Mouse (Mus musculus) midbrain, embryonic 15.5 days (tissue): Measurements from ENCODE around the gene Surf4. TPM values are rescaled to one million over a fixed set of nuclear protein-coding genes. Genes with fewer than 3 reads are reported as not detected.

ENCODE experiments used
- ATAC-seq: fragments of 200-750 bp; cut with Nextera tagmentation; replicated peaks from 2 replicates; pipeline ENCODE4 v1.8.0; 2017; ENCODE audit warnings: moderate TSS enrichment
- H3K27ac ChIP-seq: fragments of 300-500 bp; sonication (generic); 2 replicates; pipeline ENCODE4 v1.5.1; 2015; ENCODE audit warnings: mild to moderate bottlenecking, inconsistent platforms
- H3K27me3 ChIP-seq: fragments of 300-500 bp; sonication (generic); replicated peaks from 2 replicates; pipeline ENCODE4 v1.6.1; 2015; ENCODE audit warnings: inconsistent platforms
- H3K36me3 ChIP-seq: fragments of 300-500 bp; sonication (generic); replicated peaks from 2 replicates; pipeline ENCODE4 v1.6.1; 2015; ENCODE audit warnings: inconsistent platforms
- H3K4me1 ChIP-seq: fragments of 300-500 bp; sonication (generic); 2 replicates; pipeline ENCODE4 v1.6.1; 2015; ENCODE audit warnings: inconsistent platforms
- H3K4me2 ChIP-seq: fragments of 300-500 bp; sonication (generic); 2 replicates; pipeline ENCODE4 v1.6.1; 2015; ENCODE audit warnings: inconsistent platforms, mild to moderate bottlenecking, moderate library complexity
- H3K4me3 ChIP-seq: fragments of 300-500 bp; sonication (generic); 2 replicates; pipeline ENCODE4 v1.5.1; 2015; ENCODE audit warnings: mild to moderate bottlenecking, inconsistent platforms
- H3K9ac ChIP-seq: fragments of 300-500 bp; sonication (generic); 2 replicates; pipeline ENCODE4 v1.6.1; 2015; ENCODE audit warnings: mild to moderate bottlenecking, inconsistent platforms
- H3K9me3 ChIP-seq: fragments of 300-500 bp; sonication (generic); 2 replicates; pipeline ENCODE4 v1.6.1; 2016; ENCODE audit warnings: inconsistent platforms
- WGBS: fragments of 180-500 bp; shearing (Covaris S2); methylation state at CpG from one replicate; pipeline ENCODE4 v1.1.7; 2015; ENCODE audit warnings: mixed read lengths; 5-methylcytosine and 5-hydroxymethylcytosine counted together
- polyA plus RNA-seq: library from polyadenylated mRNA; unstranded; fragments of >200 nt; fragmentation: Nextera tagmentation; extraction: Ambion mirVana; gene quantifications from 2 replicates; pipeline ENCODE4 v1.2.1, GENCODE M21; 2015

The Surf4 gene
- polyA plus RNA-seq, 1 experiment from 2014 or later: 107 TPM

DNA sequence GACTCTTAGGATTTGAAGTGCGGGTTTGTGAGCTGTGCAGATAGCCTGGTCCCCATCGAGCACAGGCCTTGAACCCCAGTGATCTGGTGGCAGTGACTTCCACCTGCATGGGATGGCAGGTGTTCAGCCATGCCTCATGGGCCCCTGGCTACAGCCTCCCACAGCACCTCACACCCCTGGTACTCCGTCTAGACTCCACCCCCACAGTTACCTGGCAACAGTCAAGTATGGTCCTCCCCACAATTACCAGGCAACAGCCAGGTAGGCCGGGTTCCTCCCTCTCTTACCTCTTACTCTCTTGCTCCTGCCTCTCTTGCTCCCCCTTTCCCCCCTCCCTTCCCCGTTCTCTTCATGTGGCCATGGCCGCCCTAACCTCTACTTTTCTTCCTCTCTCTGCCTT, 63.1 kb downstream of the Surf4 start:
- 62% methylated on average over 6 of the region's 6 CpGs for WGBS
- ATAC-seq: no peak

More for the DNA sequence above, 63.1 kb downstream of the Surf4 start:
- Histone ChIP-seq H3K9ac (no peak overlapping the region), H3K27ac (no peak overlapping the region), H3K9me3 (no peaks in the 10 kb centered on the region), H3K27me3 (no peaks in the 10 kb centered on the region), H3K4me1 (no peaks in the 10 kb centered on the region), H3K4me3 (no peak overlapping the region), H3K36me3 (no peaks in the 10 kb centered on the region), H3K4me2 (no peak overlapping the region)

Other genes with a start within 250 kb of the Surf4 start
- not detected in 2 replicates for gene Abo, start 68.9 kb downstream of the Surf4 start, polyA plus RNA-seq
- 34.9 and 35.1 TPM in 2 replicates for gene Surf6, start 31.0 kb downstream of the Surf4 start, polyA plus RNA-seq
- gene Med22, start 23.3 kb downstream of the Surf4 start, polyA plus RNA-seq: 144 and 152 TPM in 2 replicates
- 421 and 428 TPM in 2 replicates for gene Rpl7a, start 23.2 kb downstream of the Surf4 start, polyA plus RNA-seq
- gene Surf2, start 17.6 kb downstream of the Surf4 start, polyA plus RNA-seq: 58.4 and 63.5 TPM in 2 replicates
- gene Surf1, start 17.4 kb downstream of the Surf4 start, polyA plus RNA-seq: 83.4 and 85.4 TPM in 2 replicates
- gene Stkld1, start 119 bp upstream of the Surf4 start, polyA plus RNA-seq: 0.13 and 0.54 TPM in 2 replicates
- gene Rexo4, start 30.5 kb upstream of the Surf4 start, polyA plus RNA-seq: 36.8 and 38.8 TPM in 2 replicates
- not detected in 2 replicates for gene Adamts13, start 39.5 kb upstream of the Surf4 start, polyA plus RNA-seq
- gene Cacfd1, start 76.0 kb upstream of the Surf4 start, polyA plus RNA-seq: 123 and 126 TPM in 2 replicates
- 9.0 and 9.3 TPM in 2 replicates for gene Slc2a6, start 94.1 kb upstream of the Surf4 start, polyA plus RNA-seq
- 0.14 TPM in 2 replicates for gene Mymk, start 138.3 kb upstream of the Surf4 start, polyA plus RNA-seq
- gene Adamtsl2, start 145.5 kb upstream of the Surf4 start, polyA plus RNA-seq: 9.7 and 10.1 TPM in 2 replicates
- gene Fam163b, start 208.6 kb upstream of the Surf4 start, polyA plus RNA-seq: 4.7 and 5.4 TPM in 2 replicates
- 0.65 and 3.6 TPM in 2 replicates for gene Dbh, start 231.3 kb upstream of the Surf4 start, polyA plus RNA-seq